Mouse (Mus musculus) erythroid progenitor cell, adult 5-6 weeks (primary cell): ENCODE results near the gene Gbp9. TPM values are rescaled to one million over a fixed set of nuclear protein-coding genes. Genes with fewer than 3 reads are reported as not detected.
"Not testable (repeated sequence)": the region's sequence is repeated elsewhere in the genome, so short reads cannot be mapped to it uniquely, and the experiment has no call there.

Experiments used
- ATAC-seq: replicated peaks from 2 replicates; pipeline ENCODE4 v1.8.0; 2016; ENCODE audit warnings: moderate number of reproducible peaks, mild to moderate bottlenecking, moderate TSS enrichment, inconsistent platforms; ENCODE audit not compliant: poor library complexity, low FRiP score, severe bottlenecking
- total RNA-seq, 2 experiments: library from RNA; stranded (forward) in 1 of 2; stranded (reverse) in 1 of 2; fragments of 150-400 nt in 1 of 2; fragments of 186-747, 209-891 nt in 1 of 2; gene quantifications; 2 replicates each; pipeline versions ENCODE4 v1.2.3 to v1.2.4; 2015 to 2017; ENCODE audit warnings: low replicate concordance in 2 of 2

Gbp9 gene
- total RNA-seq, 2 experiments from 2014 or later = 1.7 to 3.1 TPM

DNA sequence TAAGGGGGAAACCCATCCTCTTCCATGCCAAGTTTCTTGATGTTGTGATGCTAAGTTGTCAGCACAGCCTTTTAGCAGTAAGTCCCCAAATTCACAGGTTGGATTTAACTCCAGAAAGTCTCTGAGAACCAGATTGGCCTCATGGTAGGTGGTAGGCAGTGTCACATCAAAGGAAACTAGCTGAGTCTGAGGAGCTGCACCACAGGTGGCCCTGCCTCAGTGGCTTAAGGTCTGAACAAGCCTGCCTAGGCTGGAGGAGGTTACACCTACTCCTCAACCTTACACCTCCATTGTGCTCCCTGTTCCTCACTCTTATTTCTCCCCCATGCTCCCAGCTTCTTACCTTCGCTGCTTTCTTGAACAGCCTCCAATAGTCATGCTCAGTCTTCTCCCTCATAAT is 76.0 kb downstream of the Gbp9 start:
- no peak for ATAC-seq

DNA sequence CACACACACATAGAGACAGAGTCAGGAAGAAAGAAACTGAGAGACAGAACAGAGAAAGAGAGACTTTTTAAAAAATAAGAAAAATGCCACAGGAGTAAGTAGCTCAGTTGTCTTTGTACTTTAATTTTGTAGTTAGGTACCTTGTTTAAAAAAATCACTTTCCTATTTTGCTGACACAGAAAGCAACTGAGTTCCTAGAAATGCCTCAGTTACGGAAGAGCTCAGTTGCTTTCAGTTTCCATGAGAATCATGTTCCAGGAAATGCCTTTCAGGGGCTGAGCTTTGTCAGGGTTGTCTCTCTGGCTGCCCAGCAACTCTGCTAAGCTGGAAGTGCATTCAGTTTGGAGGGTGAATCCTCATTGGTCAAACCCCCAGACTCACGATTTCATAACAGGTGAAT is 76.9 kb downstream of the Gbp9 start:
- not testable (repeated sequence) for ATAC-seq

- ATAC-seq = no peak
Observed at GRCm38 (mm10) chr5:105060224-105060623, 79.1 kb downstream of the Gbp9 start.

DNA sequence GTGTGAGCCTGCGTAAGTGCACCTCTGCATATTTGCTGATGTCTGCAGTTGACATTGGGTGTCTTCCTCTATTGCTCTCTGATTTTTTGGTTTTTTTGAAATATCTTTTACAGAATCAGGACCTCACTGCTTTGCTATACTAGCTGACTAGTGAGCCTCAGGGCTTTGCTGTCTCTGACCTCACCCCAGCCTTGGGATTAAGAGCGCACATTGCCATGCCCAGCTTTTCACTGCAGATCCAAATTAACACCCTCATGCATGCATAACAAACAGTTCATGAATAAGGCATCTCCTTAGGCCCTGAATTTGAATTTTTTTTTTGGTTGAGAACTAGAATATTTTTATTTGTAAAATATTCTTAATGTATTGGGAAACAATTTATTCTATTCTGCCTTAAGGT is 84.1 kb downstream of the Gbp9 start:
- no peak for ATAC-seq

DNA sequence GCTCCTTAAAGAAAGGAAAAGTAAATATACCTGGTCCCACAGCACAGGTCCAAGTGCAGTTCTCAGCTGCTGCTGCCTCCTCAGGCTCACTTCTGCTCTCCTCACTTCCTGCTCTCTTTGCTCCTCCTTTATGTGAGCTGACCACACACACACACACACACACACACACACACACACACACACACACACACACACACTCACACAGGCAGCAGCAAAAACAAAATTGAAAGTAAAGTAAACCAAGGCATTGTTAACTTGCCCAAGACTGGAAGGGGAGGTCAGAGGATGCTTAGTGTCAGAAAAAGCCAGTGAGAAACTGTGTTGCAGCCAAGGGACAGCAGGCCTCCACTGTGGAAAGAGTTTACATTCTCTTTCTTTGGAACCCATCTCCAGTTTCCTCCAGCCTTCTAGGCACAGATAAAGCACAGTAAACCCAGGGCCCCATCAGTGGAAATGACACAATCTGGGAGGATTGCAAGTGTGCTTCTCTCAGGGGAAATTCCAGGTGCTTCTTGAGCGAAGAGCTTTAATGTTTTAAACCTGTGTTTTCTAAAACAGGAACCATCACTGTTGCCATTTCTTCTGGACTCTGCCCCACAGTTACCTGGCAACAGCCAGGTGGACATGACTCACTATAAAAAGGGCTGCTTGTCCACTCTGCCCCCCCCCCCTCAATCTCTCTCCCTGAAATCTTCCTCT is 85.7 kb downstream of the Gbp9 start:
- ATAC-seq = not testable (repeated sequence)

- no peak for ATAC-seq
Observed at GRCm38 (mm10) chr5:105032362-105032761, 107.0 kb downstream of the Gbp9 start.

Other genes with a start within 250 kb of the Gbp9 start
- 5.4 and 10.1 TPM in 2 replicates for gene Abcg3, start 156.8 kb downstream of the Gbp9 start, total RNA-seq (2015; ENCODE audit: low replicate concordance)
- 6.0 and 10.5 TPM in 2 replicates for gene Abcg3, start 156.8 kb downstream of the Gbp9 start, total RNA-seq (2017; ENCODE audit: low replicate concordance)
- gene Gbp8, start within 50 bp of the Gbp9 start, total RNA-seq (2015; ENCODE audit: low replicate concordance) = 2.9 and 5.9 TPM in 2 replicates
- gene Gbp8, start within 50 bp of the Gbp9 start, total RNA-seq (2017; ENCODE audit: low replicate concordance) = 5.4 and 6.5 TPM in 2 replicates
- gene Gbp4, start within 50 bp of the Gbp9 start, total RNA-seq (2015; ENCODE audit: low replicate concordance) = 4.3 and 10.5 TPM in 2 replicates
- gene Gbp4, start within 50 bp of the Gbp9 start, total RNA-seq (2017; ENCODE audit: low replicate concordance) = 0.30 and 3.9 TPM in 2 replicates
- gene Gbp10, start 100.0 kb upstream of the Gbp9 start, total RNA-seq (2015; ENCODE audit: low replicate concordance) = 0.36 TPM in 1 of 2 replicates, not detected in the other
- gene Gbp10, start 100.0 kb upstream of the Gbp9 start, total RNA-seq (2017; ENCODE audit: low replicate concordance) = 1.9 TPM in 1 of 2 replicates, not detected in the other
- not detected in 2 replicates for gene Gm43302, start 154.2 kb upstream of the Gbp9 start, total RNA-seq (2015; ENCODE audit: low replicate concordance)
- gene Gm43302, start 154.2 kb upstream of the Gbp9 start, total RNA-seq (2017; ENCODE audit: low replicate concordance) = 0.26 TPM in 1 of 2 replicates, not detected in the other
- gene Gbp6, start 154.2 kb upstream of the Gbp9 start, total RNA-seq (2015; ENCODE audit: low replicate concordance) = 1.7 and 2.5 TPM in 2 replicates
- gene Gbp6, start 154.2 kb upstream of the Gbp9 start, total RNA-seq (2017; ENCODE audit: low replicate concordance) = 4.1 TPM in 1 of 2 replicates, not detected in the other